Mouse (Mus musculus) limb, embryonic 15.5 days (tissue): Measurements from ENCODE around the gene Ciapin1. TPM values are rescaled to one million over a fixed set of nuclear protein-coding genes. Genes with fewer than 3 reads are reported as not detected.
A peak's percentile ranks its signal among the peaks of the same experiment; 100 is the strongest.

Source experiments
- ATAC-seq: fragments of 200-750 bp; cut with Nextera tagmentation; 2 replicates; pipeline ENCODE4 v1.8.0; 2017; ENCODE audit warnings: low read depth, moderate TSS enrichment; ENCODE audit not compliant: insufficient number of reproducible peaks, low FRiP score, low TSS enrichment
- H3K27ac ChIP-seq: fragments of 300-500 bp; sonication (generic); 2 replicates; pipeline ENCODE4 v1.5.1; 2015; ENCODE audit warnings: moderate library complexity, mild to moderate bottlenecking, inconsistent platforms
- H3K27me3 ChIP-seq: fragments of 300-500 bp; sonication (generic); 2 replicates; pipeline ENCODE4 v1.6.1; 2015; ENCODE audit warnings: inconsistent platforms
- H3K36me3 ChIP-seq: fragments of 300-500 bp; sonication (generic); 2 replicates; pipeline ENCODE4 v1.6.1; 2015; ENCODE audit warnings: inconsistent platforms
- H3K4me1 ChIP-seq: fragments of 300-500 bp; sonication (generic); 2 replicates; pipeline ENCODE4 v1.6.1; 2015; ENCODE audit warnings: inconsistent platforms
- H3K4me2 ChIP-seq: fragments of 300-500 bp; sonication (generic); 2 replicates; pipeline ENCODE4 v1.6.1; 2015; ENCODE audit warnings: mild to moderate bottlenecking, inconsistent platforms
- H3K4me3 ChIP-seq: fragments of 300-500 bp; sonication (generic); 2 replicates; pipeline ENCODE4 v1.5.1; 2015; ENCODE audit warnings: mild to moderate bottlenecking, inconsistent platforms
- H3K9ac ChIP-seq: fragments of 300-500 bp; sonication (generic); 2 replicates; pipeline ENCODE4 v1.6.1; 2015; ENCODE audit warnings: inconsistent platforms
- H3K9me3 ChIP-seq: fragments of 300-500 bp; sonication (generic); 2 replicates; pipeline ENCODE4 v1.6.1; 2016; ENCODE audit warnings: inconsistent platforms
- WGBS: fragments of 180-500 bp; shearing (Covaris S2); methylation state at CpG from one replicate; pipeline ENCODE4 v1.1.7; 2015; 5-methylcytosine and 5-hydroxymethylcytosine counted together
- polyA plus RNA-seq: library from polyadenylated mRNA; unstranded; fragments of >200 nt; fragmentation: Nextera tagmentation; extraction: Ambion mirVana; gene quantifications from 2 replicates; pipeline ENCODE4 v1.2.1, GENCODE M21; 2015

Gene Ciapin1
- 81.8 and 82.8 TPM in 2 replicates for polyA plus RNA-seq

DNA sequence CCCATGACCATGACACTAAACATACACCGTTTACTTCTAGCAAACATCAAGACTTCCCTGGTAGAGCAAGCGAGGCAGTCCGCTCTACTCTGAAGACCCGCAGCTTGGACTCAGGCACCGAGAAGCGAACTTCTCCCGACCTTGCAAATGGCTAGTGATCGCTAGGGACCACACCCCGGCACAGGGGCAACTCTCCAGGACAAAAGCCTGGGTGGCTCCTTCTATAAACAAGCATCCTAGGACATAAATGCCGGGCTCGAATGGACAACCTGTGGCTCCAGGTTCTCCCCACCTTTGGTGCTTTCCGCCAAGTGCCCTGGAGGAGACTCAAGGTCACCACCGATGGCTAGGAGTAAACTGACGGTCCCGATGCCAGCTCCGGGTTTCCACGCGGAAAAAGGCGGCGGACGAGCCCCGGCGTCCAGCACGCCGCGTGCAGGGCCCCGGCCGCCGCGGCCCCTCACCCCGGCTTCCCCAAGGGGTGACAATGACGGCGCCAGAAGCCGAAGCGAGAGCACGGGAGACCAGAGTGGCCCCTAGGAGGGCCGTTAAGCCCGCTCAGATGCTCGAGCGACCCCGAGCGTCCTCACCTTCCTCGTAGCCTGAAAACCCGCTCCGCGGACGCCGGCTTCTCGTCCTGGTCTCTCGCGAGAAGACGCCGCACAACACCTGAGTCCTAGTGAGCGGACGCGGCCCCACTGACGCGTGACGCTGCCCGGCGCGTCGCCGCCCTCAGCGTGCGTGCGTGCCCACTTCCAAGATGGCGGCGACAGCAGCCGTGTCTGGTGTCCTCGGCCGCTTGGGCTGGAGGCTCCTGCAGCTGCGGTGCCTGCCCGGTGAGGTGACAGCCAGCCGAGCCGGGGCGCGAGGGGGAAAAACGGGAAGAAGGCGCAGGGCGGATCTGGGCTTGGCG lies at the start of gene Ciapin1, which contains the start of gene Coq9:
Gene Ciapin1, minus strand, starts transcription at position 697 of the 913 bp plus-strand sequence.
Gene Coq9, plus strand, starts transcription at position 660 of the 913 bp plus-strand sequence.
- Histone ChIP-seq H3K4me1 (peaks cover 13% of the 10 kb centered on the region), H3K9me3 (no peaks in the 10 kb centered on the region), H3K36me3 (peaks cover 8% of the 10 kb centered on the region; the same call in 1 of the 2 replicates), H3K27ac (peak within 1 kb of the TSS; percentile 94), H3K9ac (peak within 1 kb of the TSS; percentile 90), H3K4me2 (peak within 1 kb of the TSS; percentile 84), H3K4me3 (peak within 1 kb of the TSS; percentile 87), H3K27me3 (no peaks in the 10 kb centered on the region)
- peak; percentile 93 for ATAC-seq
- WGBS = under 1% methylated on average over 81 of the region's 82 CpGs

DNA sequence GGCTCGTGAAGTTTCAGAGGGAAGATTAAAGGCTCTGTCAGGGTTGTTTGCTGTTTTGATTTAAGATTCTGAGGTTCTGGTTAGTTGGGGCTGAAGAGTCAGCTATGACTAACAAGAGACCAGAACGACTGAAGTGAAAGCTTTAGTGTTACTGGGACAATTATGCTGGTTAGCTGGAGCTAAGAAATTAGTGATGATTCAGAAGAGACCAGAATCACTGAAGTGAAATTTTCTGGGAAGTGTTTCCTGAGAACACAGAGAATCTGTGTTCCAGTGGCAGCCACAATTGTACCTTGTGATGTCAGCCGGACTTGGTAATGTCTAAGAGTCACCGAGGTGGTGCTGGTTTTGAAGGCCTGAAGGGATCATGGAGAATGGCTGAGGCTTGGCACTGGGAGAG lies 42.6 kb upstream of the Ciapin1 start:
- no peaks in the 10 kb centered on the region for H3K27me3 ChIP-seq
- H3K4me1 ChIP-seq = peaks cover 11% of the 10 kb centered on the region
- WGBS = 64% methylated on average over 4 of the region's 4 CpGs
- no peak overlapping the region for H3K4me3 ChIP-seq
- no peak overlapping the region for H3K4me2 ChIP-seq
- no peak for ATAC-seq
- no peaks in the 10 kb centered on the region for H3K9me3 ChIP-seq
- H3K27ac ChIP-seq = no peak overlapping the region
- H3K9ac ChIP-seq = no peak overlapping the region
- no peaks in the 10 kb centered on the region for H3K36me3 ChIP-seq

DNA sequence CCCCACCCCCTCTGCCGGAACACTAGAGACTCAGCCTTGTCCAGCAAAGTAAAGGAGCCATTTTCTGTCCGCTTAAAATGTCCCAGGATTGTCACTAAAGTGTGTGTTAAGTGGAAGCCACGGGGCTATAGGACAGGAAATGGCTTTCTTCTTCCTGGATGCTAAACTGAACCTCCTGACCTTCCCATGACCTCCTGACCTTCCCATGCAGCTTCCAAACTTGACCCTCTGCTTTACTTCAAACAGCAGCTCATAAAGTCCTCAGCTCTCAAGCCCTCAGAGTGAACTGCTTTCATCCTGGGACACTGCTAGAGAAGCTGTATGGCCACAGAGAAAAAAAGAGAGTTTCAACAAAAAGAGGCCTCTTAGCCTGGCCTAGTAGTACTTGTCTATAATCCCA lies 38.7 kb upstream of the Ciapin1 start:
- H3K4me1 ChIP-seq = peaks cover 40% of the 10 kb centered on the region
- no peaks in the 10 kb centered on the region for H3K36me3 ChIP-seq
- H3K9me3 ChIP-seq = no peaks in the 10 kb centered on the region
- H3K27me3 ChIP-seq = 0 out of 2 replicates have a peak, but pooled peaks cover 10% of the 10 kb centered on the region
- H3K4me2 ChIP-seq = no peak overlapping the region
- H3K9ac ChIP-seq = no peak overlapping the region
- H3K4me3 ChIP-seq = peak overlapping the region; percentile 62; the same call in 1 of the 2 replicates
- no peak for ATAC-seq
- peak overlapping the region; percentile 24; the same call in 1 of the 2 replicates for H3K27ac ChIP-seq
- WGBS = 24% methylated on average over 3 of the region's 3 CpGs

DNA sequence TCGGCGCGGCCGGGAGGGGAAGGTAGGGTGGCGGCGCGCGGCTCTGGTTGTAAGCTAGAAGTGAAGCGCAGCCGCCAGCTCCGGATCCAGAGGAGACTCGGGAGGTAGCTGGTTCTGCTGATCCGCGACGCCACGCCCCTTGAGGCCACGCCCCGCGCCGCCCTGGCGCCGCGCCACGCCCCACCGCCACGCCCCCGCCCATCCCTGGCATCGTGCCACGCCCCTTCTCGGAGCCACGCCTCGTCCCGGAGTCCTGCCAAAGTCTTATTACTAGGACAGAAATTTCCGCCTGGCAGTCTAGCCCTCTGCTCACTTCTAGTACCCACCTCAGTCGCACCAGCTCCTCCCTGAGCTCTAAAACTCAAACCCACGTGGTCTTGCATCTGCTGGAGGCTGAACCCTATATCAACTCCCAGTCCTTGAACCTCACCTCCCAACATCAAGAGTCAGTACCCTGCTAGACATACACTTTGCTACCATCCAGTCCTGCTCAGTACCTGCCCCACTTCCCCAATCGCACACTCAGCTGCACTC lies 38.1 kb upstream of the Ciapin1 start, which contains the start of gene Dok4:
Gene Dok4, minus strand, starts transcription at position 134 of the 534 bp plus-strand sequence.
- peaks cover 45% of the 10 kb centered on the region for H3K4me1 ChIP-seq
- peak within 1 kb of the TSS; percentile 78 for H3K27ac ChIP-seq
- no peaks in the 10 kb centered on the region for H3K9me3 ChIP-seq
- WGBS = under 1% methylated on average over 37 of the region's 37 CpGs
- no peaks in the 10 kb centered on the region for H3K36me3 ChIP-seq
- H3K4me2 ChIP-seq = peak within 1 kb of the TSS; percentile 91
- peak within 1 kb of the TSS; percentile 62 for H3K4me3 ChIP-seq
- peak within 1 kb of the TSS; percentile 64 for H3K9ac ChIP-seq
- peak; percentile 84 for ATAC-seq
- H3K27me3 ChIP-seq = 0 out of 2 replicates have a peak, but pooled peaks cover 10% of the 10 kb centered on the region

DNA sequence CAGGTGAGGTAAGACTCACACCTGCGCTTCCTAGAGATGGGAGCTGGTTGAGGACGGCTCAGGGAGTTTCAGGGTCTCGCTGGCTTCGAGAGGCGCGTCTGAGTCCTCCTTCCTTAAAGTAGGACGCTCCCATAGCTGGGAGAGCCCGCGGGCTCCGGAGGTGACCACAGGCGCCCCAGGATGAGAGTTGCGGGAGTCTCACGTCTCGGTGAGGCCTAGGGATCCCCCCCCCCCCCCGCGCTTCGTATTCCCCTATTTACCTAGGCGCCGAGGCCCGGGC lies 37.7 kb upstream of the Ciapin1 start:
- no peak for ATAC-seq

DNA sequence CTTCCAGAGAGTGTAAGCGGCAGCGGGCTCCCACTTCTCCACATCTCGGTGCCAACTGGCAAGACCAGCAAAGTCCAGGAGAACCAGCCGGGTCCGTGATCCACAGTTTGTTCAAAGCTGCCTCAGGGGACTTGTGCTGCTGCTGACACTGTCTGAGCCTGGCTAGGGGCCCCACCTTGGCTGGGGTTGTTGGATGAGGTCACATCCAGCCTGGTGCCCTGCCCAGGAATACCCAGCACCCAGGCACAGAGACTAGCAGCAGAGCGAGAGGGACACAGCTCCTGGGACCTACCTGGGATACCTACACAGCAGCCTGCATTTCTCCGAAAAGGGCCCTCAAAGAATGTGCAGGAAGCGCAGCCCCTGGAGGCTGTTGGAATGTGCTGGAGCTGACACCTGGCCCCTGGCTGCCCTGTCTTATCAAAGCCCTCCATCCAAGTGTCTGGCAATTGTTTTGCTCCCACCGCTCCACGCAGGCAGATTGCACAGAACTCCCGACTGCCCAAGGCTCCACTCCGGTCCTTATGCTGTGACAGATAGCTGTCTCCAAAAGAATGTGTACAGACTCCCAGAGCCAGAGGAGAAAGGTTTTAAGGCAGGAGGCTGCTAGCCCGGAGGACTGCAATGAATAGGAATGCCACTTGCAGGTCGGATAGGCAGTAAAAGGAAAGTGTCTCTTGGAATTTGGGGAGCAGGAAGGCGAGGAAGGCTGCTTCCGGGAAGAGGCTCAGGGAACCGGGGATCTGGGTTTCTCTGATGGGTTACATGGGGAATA lies 37.1 kb upstream of the Ciapin1 start:
- H3K36me3 ChIP-seq = no peaks in the 10 kb centered on the region
- H3K4me1 ChIP-seq = peaks cover 55% of the 10 kb centered on the region
- peak overlapping the region; percentile 64 for H3K9ac ChIP-seq
- peak overlapping the region; percentile 62 for H3K4me3 ChIP-seq
- peak overlapping the region; percentile 91 for H3K4me2 ChIP-seq
- peak overlapping the region; percentile 78; the same call in 1 of the 2 replicates for H3K27ac ChIP-seq
- 0 out of 2 replicates have a peak, but pooled peaks cover 10% of the 10 kb centered on the region for H3K27me3 ChIP-seq
- no peaks in the 10 kb centered on the region for H3K9me3 ChIP-seq
- WGBS = 9% methylated on average over 17 of the region's 17 CpGs
- no peak for ATAC-seq

More for the DNA sequence above, 37.7 kb upstream of the Ciapin1 start:
- peak overlapping the region; percentile 62 for H3K4me3 ChIP-seq
- H3K27me3 ChIP-seq = 0 out of 2 replicates have a peak, but pooled peaks cover 10% of the 10 kb centered on the region
- H3K9me3 ChIP-seq = no peaks in the 10 kb centered on the region
- no peaks in the 10 kb centered on the region for H3K36me3 ChIP-seq
- under 1% methylated on average over 20 of the region's 20 CpGs for WGBS
- peak overlapping the region; percentile 91 for H3K4me2 ChIP-seq
- H3K4me1 ChIP-seq = peaks cover 50% of the 10 kb centered on the region
- H3K9ac ChIP-seq = peak overlapping the region; percentile 64
- peak overlapping the region; percentile 78 for H3K27ac ChIP-seq

DNA sequence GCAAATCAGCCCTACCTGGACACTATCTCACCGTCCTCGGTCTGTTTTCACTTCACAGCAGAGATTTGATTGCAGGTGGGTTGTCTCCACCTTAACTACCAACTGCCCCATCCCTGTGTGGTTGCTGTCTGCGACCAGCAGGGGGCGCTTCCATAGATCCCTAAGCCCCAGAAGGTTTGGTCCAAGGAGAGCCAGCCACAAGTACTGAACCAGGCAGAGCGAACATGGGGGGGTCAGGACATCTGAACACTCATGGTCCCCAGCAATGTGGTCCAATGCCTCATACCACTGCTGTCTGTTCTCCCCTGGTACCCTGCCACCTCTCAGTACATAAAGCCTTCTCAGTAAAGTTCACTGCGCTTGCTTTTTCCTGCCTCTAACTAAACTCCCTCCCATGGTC lies 36.2 kb upstream of the Ciapin1 start:
- no peak for ATAC-seq
- H3K4me3 ChIP-seq = peak overlapping the region; percentile 62
- H3K4me1 ChIP-seq = peaks cover 63% of the 10 kb centered on the region
- H3K27ac ChIP-seq = no peak overlapping the region
- 8% methylated on average over 6 of the region's 6 CpGs for WGBS
- peak overlapping the region; percentile 91 for H3K4me2 ChIP-seq
- H3K9me3 ChIP-seq = no peaks in the 10 kb centered on the region
- H3K36me3 ChIP-seq = no peaks in the 10 kb centered on the region
- H3K27me3 ChIP-seq = 0 out of 2 replicates have a peak, but pooled peaks cover 10% of the 10 kb centered on the region
- no peak overlapping the region for H3K9ac ChIP-seq

DNA sequence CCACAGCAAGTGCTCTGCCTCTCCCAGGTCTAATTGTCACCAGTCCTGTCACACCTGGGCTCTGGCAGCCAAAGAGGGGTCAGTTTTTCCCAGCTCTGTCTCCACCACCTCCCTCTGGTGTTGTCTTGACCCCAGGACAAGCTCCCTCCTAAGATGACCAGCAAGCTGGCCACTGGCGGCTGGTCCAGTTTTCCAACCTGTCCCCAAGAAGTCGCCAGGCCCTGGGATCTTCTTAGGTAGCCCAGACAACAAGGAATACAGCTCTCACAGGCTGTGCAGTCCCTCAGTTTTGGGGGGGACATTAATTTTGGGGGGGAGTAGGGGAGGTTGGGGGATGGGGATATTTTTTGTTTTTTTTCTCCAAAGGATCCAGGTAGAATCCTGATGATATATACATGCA lies 34.4 kb upstream of the Ciapin1 start:
- H3K27ac ChIP-seq = no peak overlapping the region
- ATAC-seq = no peak
- H3K9ac ChIP-seq = no peak overlapping the region
- no peaks in the 10 kb centered on the region for H3K9me3 ChIP-seq
- H3K4me1 ChIP-seq = peaks cover 75% of the 10 kb centered on the region
- WGBS = 53% methylated on average over 2 of the region's 2 CpGs
- H3K4me3 ChIP-seq = no peak overlapping the region
- H3K36me3 ChIP-seq = peaks cover 9% of the 10 kb centered on the region
- H3K4me2 ChIP-seq = no peak overlapping the region
- H3K27me3 ChIP-seq = 0 out of 2 replicates have a peak, but pooled peaks cover 10% of the 10 kb centered on the region

DNA sequence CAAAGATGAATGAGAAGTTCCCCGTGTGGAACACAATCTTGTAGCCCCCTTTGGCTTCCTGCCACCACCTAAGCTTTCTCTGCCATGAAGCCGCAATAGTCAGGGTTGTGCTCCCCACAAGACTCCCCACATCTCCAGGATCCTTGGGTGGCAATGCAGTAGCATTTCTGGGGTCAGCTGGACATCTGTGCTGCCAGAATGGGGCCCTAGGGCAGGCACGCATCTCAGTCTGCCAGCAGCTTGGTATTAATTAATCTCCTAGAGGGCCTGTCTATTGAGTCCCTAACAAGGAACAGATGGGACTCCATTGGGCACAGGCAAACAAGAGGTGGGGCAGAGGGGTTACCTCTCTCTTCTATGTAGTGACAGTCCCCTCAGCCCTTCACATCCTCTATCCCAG lies 34.0 kb upstream of the Ciapin1 start:
- H3K9me3 ChIP-seq = no peaks in the 10 kb centered on the region
- peaks cover 75% of the 10 kb centered on the region for H3K4me1 ChIP-seq
- no peak overlapping the region for H3K4me3 ChIP-seq
- H3K4me2 ChIP-seq = no peak overlapping the region
- no peak for ATAC-seq
- H3K9ac ChIP-seq = no peak overlapping the region
- WGBS = 25% methylated on average over 3 of the region's 3 CpGs
- 0 out of 2 replicates have a peak, but pooled peaks cover 10% of the 10 kb centered on the region for H3K27me3 ChIP-seq
- peaks cover 13% of the 10 kb centered on the region for H3K36me3 ChIP-seq
- peak overlapping the region; percentile 80 for H3K27ac ChIP-seq

DNA sequence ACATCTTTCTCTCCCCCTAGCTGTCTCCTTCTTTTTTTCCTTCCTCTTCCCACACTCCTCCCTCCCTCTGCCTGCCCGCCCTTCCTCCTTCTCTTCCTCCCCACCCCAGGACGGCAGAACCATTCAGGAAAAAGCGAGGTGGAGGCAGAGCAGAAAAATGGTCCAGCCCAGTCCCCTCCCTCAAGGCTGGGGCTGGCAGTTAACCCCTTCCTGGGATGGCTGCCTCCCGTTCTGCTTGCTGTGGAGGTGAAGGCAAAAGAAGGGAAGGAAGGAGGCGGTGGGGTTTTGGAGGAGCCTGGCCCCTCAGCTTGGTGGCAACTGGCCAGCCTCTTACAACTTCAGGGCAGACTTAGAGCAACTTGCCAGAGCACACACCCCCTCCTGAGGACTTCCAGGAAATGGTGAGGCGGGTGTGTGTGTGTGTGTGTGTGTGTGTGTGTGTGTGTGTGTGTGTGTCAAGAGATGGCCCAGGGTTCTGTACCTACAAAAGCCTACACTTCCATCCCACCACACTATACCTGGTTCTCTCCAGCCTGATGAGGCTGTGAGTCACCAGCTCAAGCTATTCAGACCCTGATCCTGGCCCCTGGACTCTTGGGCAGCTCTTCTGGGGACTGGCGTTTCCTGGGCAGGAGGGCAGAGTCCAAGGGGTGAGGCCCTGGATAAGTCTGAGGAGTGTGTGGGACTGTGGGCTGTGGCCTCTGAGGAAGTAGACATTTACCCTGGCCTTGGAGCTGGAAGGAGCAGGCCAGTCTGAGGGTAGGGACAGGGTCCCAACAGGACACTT lies 33.1 kb upstream of the Ciapin1 start:
- 0 out of 2 replicates have a peak, but pooled peaks cover 10% of the 10 kb centered on the region for H3K27me3 ChIP-seq
- peaks cover 22% of the 10 kb centered on the region for H3K36me3 ChIP-seq
- H3K9ac ChIP-seq = peak overlapping the region; percentile 42
- WGBS = 4% methylated on average over 7 of the region's 7 CpGs
- H3K4me3 ChIP-seq = peak overlapping the region; percentile 48
- H3K4me2 ChIP-seq = peak overlapping the region; percentile 78
- ATAC-seq = peak; percentile 76
- peaks cover 69% of the 10 kb centered on the region for H3K4me1 ChIP-seq
- H3K9me3 ChIP-seq = no peaks in the 10 kb centered on the region
- H3K27ac ChIP-seq = peak overlapping the region; percentile 80
